Mouse (Mus musculus): Measurements from ENCODE around the gene Zfp536.

DNA sequence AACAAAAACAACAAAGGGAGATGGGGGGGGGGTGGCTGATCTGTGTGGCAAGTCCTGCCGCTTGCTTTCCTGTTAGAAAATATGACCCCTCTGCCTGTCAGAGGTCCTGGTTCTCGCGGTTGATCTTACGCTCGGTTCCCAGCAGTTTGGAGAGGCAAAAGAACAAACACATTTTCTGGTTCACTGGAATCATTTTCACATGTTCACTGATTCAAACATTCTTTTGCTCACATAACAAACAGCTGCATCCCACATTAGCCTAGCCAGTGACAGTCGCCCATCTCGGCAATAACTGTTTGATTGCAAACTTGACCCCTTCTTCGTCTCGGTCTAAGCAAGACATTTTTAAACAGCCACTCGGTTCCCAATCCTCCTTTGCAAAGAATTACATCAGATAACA, 208.8 kb downstream of the Zfp536 start:
- TF ChIP-seq CTCF (IDR thresholded peaks at IDR 0.05; ENCODE audit: control insufficient read depth, insufficient read depth, insufficient read length): no peak
- TF ChIP-seq MYOD1 (IDR thresholded peaks at IDR 0.05; ENCODE audit: control insufficient read depth, insufficient read length, low read depth): no peak
- TF ChIP-seq FOSL1 (IDR thresholded peaks at IDR 0.05; ENCODE audit: insufficient read depth, low read length, poor library complexity, severe bottlenecking): no peak

Measured in C2C12 (cell line).